Mouse (Mus musculus): ENCODE measurements around the gene Wscd2. TPM values are rescaled to one million over a fixed set of nuclear protein-coding genes. Genes with fewer than 3 reads are reported as not detected.
A peak's percentile ranks its signal among the peaks of the same experiment; 100 is the strongest.

Wscd2 gene
- polyA plus RNA-seq, 1 experiment from 2014 or later, result 9.2 TPM

DNA sequence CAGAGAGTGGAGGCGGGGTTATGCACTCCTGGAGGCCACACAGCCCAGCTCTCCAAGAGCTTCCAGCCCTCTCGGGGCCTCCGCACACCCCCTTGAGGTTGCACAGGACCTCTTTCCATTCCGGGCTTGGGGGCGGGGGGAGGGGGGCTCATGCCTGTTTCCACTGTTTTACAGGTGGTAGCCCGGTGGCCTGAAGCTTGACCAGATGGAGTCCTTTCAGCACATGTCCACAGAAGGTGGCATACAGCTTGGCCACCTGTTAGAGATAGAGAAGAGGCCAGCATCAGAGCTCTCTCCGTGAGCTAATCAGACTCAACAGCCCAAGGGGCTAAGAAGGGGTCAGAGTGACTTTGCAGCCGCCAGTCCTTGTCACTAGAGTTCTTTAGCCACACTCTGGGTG is 60.1 kb downstream of the Wscd2 start:
- peaks cover 39% of the 10 kb centered on the region for H3K27me3 ChIP-seq (ENCODE audit: low read depth, poor library complexity, severe bottlenecking)
- no peak overlapping the region for H3K4me3 ChIP-seq
- no peak for DNase-seq (ENCODE audit: low spot score)
- H3K27ac ChIP-seq (replicated peaks), result no peak overlapping the region
- WGBS, result 73% methylated on average over 8 of the region's 8 CpGs
- H3K36me3 ChIP-seq, result no peaks in the 10 kb centered on the region
- H3K4me1 ChIP-seq, result peaks cover 35% of the 10 kb centered on the region
- no peaks in the 10 kb centered on the region for H3K9me3 ChIP-seq (replicated peaks)

DNA sequence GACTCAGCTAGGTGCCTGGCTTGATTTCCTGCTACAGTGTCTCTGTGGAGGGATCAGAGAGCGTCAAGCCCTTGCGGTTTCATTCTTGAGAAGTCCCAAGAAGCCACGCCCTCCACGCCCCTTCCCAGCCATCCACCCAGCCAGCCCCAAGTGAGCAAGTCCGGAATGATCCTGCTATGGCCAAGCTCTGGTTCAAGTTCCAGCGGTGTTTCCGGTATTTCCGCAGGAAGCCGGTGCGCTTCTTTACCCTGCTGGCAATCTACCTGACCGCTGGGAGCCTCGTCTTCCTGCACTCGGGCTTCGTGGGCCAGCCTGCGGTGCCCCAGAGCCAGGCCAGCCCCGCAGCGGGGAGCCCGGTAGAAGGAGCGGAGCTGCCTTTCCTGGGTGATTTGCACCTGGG is 60.6 kb downstream of the Wscd2 start:
- H3K4me1 ChIP-seq, result peaks cover 35% of the 10 kb centered on the region
- no peaks in the 10 kb centered on the region for H3K36me3 ChIP-seq
- H3K27me3 ChIP-seq (ENCODE audit: low read depth, poor library complexity, severe bottlenecking), result peaks cover 39% of the 10 kb centered on the region
- H3K4me3 ChIP-seq, result no peak overlapping the region
- peak overlapping the region; percentile 17; the same call in 1 of the 2 replicates for H3K27ac ChIP-seq (replicated peaks)
- WGBS, result 28% methylated on average over 19 of the region's 19 CpGs
- DNase-seq (ENCODE audit: low spot score), result no peak
- no peaks in the 10 kb centered on the region for H3K9me3 ChIP-seq (replicated peaks)

DNA sequence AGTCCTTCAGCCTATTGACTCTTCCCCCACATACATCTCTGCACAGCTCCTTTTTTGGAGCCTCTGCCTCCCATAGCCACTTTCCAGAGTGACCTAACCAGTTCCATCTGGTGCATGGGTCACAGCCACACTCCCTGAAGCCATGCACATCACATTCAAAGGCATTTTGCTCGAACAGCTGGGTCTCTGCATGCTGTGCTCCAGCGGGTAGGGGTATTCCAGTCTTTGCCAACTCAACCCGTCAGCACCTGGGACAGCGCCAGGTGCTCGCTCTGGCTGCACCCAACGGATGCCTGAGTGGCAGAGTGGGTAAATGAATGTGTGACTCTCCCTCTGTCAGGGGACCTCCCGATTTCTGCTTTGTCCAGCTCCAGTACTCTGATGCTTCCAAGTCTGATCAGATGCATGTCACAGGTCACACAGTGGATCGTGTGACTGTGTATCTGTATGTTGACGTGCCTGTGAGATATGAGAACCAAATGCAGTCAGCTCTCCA is 63.3 kb downstream of the Wscd2 start:
- Histone ChIP-seq H3K9me3 (replicated peaks) (no peaks in the 10 kb centered on the region), H3K27me3 (ENCODE audit: low read depth, poor library complexity, severe bottlenecking) (peaks cover 39% of the 10 kb centered on the region), H3K27ac (replicated peaks) (no peak overlapping the region), H3K4me1 (peaks cover 40% of the 10 kb centered on the region), H3K36me3 (no peaks in the 10 kb centered on the region), H3K4me3 (no peak overlapping the region)
- WGBS, result 15% methylated on average over 9 of the region's 9 CpGs
- peak; percentile 47 for DNase-seq (ENCODE audit: low spot score)

DNA sequence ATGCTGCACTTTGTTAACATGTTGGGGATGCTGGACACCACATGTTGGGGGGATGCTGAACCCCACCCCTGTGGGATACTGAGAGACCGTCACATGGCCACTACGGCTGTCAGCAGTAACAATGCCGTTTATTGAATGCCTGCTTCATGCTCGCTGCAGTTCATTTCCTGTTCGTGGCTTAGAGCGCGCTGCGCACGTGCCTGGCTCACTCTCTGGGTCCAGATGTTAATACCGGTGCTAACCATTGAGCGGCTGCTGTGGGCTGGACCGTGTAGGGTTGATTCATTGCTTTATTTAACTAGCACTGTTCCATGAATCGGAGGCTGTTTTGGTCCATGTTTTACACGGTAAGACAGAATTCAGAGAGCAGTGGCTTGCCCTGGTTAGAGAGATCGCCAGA is 64.0 kb downstream of the Wscd2 start:
- Histone ChIP-seq H3K4me1 (peaks cover 40% of the 10 kb centered on the region), H3K4me3 (no peak overlapping the region), H3K27me3 (ENCODE audit: low read depth, poor library complexity, severe bottlenecking) (peaks cover 39% of the 10 kb centered on the region), H3K9me3 (replicated peaks) (no peaks in the 10 kb centered on the region), H3K36me3 (no peaks in the 10 kb centered on the region), H3K27ac (replicated peaks) (no peak overlapping the region)
- DNase-seq (ENCODE audit: low spot score), result no peak
- 83% methylated on average over 15 of the region's 15 CpGs for WGBS

DNA sequence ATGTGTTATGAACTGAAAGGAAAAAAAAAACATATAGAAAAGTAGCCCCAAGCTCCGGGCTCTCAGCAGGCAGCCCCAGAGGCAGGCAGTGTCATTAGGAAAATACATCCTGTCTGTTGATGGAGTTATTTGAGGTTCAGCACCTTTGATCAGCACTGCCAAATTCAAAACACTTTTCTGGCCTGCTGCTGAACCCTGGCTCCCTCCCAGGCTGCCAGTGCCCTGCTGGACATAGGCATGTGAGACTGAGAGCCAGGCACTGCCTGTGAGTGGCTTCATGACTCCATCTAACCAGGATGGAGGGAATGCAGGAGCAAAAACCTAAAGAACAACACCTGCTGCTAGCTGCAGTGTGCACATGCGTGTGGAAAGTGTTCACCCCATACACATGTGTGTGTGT is 64.4 kb downstream of the Wscd2 start:
- H3K4me3 ChIP-seq, result no peak overlapping the region
- H3K36me3 ChIP-seq, result no peaks in the 10 kb centered on the region
- DNase-seq (ENCODE audit: low spot score), result no peak
- H3K27ac ChIP-seq (replicated peaks), result no peak overlapping the region
- WGBS, result 78% methylated on average over 2 of the region's 2 CpGs
- no peaks in the 10 kb centered on the region for H3K9me3 ChIP-seq (replicated peaks)
- H3K27me3 ChIP-seq (ENCODE audit: low read depth, poor library complexity, severe bottlenecking), result peaks cover 39% of the 10 kb centered on the region
- H3K4me1 ChIP-seq, result peaks cover 40% of the 10 kb centered on the region

DNA sequence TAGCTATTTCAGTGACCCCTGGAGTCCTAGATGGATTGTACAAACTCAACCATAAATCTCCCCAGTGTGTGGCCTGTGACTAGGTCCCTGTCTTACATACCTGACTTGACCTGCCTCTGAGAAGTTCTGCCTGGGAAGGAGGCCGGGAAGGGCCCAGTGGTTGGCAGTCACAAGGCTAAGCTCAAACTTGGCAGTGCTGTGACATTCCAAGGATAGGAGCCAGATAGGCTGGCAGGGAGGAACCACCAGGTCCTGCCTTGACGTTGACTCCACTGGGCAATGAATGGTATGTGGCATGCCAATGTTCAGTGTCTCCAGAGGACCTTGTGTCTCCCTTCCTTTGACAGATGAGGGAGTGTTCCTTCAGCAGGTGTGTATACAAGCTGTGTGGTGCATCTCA is 65.6 kb downstream of the Wscd2 start:
- Histone ChIP-seq H3K27ac (replicated peaks) (no peak overlapping the region), H3K27me3 (ENCODE audit: low read depth, poor library complexity, severe bottlenecking) (peaks cover 31% of the 10 kb centered on the region), H3K4me1 (peaks cover 32% of the 10 kb centered on the region), H3K4me3 (no peak overlapping the region), H3K36me3 (no peaks in the 10 kb centered on the region), H3K9me3 (replicated peaks) (no peaks in the 10 kb centered on the region)
- 70% methylated on average over 2 of the region's 2 CpGs for WGBS
- no peak for DNase-seq (ENCODE audit: low spot score)

DNA sequence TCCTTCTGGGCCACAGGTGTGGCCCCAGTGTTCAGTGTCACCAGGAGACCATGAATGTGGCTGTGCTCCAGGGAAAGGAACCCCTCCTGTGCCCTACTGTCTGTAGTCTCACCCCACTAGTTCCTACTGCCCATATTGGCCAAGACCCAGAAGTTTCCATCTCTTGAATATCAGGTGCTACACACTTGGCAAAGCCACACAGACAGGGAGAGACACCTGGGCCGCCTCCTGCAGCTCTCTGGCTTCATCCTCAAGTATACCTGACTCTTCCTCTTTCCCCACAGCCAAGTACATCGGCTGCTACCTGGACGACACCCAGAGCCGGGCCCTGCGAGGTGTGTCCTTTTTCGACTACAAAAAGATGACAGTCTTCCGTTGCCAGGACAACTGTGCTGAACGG is 67.9 kb downstream of the Wscd2 start:
- DNase-seq (ENCODE audit: low spot score), result no peak
- Histone ChIP-seq H3K36me3 (peaks cover 4% of the 10 kb centered on the region; the same call in 1 of the 2 replicates), H3K9me3 (replicated peaks) (no peaks in the 10 kb centered on the region), H3K4me1 (peaks cover 12% of the 10 kb centered on the region; the same call in 1 of the 2 replicates), H3K4me3 (no peak overlapping the region), H3K27me3 (ENCODE audit: low read depth, poor library complexity, severe bottlenecking) (0 out of 2 replicates have a peak, but pooled peaks cover 10% of the 10 kb centered on the region), H3K27ac (replicated peaks) (no peak overlapping the region)
- 91% methylated on average over 8 of the region's 8 CpGs for WGBS

DNA sequence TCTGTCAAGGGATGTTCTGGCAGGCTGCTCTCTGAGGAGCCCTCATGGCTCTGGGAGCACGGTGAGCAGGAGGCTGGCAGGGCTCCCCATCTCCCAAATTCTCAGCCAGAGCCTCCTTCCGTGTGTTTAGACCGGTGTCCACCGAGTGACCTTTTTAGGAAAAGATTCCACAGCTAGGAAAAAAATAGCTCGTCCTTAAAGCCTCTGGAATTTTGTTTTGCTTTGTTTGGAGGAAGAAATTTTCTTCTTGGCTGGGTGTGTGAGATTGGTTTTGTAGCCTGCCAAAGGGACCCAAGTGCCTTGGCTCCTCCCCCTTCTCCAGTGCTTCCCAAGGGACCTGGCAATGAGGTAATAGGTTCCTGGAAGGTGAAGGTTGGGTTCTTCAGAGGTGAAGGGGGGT is 69.5 kb downstream of the Wscd2 start:
- no peak overlapping the region for H3K27ac ChIP-seq (replicated peaks)
- no peak overlapping the region for H3K4me3 ChIP-seq
- H3K9me3 ChIP-seq (replicated peaks), result no peaks in the 10 kb centered on the region
- H3K27me3 ChIP-seq (ENCODE audit: low read depth, poor library complexity, severe bottlenecking), result no peaks in the 10 kb centered on the region
- WGBS, result 84% methylated on average over 5 of the region's 5 CpGs
- peaks cover 4% of the 10 kb centered on the region; the same call in 1 of the 2 replicates for H3K36me3 ChIP-seq
- DNase-seq (ENCODE audit: low spot score), result no peak
- H3K4me1 ChIP-seq, result 0 out of 2 replicates have a peak, but pooled peaks cover 5% of the 10 kb centered on the region

DNA sequence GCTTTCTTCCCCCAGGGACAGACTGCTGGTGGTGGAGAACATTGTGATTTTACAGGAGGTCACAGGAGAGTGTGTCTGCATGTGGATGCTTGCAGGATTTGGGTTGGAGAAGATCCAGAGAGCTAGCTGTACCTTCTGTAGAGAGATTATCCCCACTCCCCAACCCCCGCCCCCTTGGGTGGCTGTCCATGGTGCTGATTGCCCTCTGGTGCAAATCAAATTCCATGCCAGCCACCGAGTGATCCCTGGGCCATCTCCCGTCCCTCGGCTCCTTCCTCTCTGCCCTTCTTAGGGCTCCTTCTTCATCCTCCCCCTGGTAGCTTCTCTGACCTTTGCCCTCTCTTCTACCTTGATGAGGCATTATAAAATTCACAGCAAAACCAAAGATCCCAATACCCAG is 74.3 kb downstream of the Wscd2 start:
- Histone ChIP-seq H3K4me3 (no peak overlapping the region), H3K4me1 (no peaks in the 10 kb centered on the region), H3K9me3 (replicated peaks) (no peaks in the 10 kb centered on the region), H3K27ac (replicated peaks) (no peak overlapping the region), H3K36me3 (peaks cover 4% of the 10 kb centered on the region; the same call in 1 of the 2 replicates), H3K27me3 (ENCODE audit: low read depth, poor library complexity, severe bottlenecking) (no peaks in the 10 kb centered on the region)
- WGBS, result 37% methylated on average over 4 of the region's 4 CpGs
- DNase-seq (ENCODE audit: low spot score), result no peak

DNA sequence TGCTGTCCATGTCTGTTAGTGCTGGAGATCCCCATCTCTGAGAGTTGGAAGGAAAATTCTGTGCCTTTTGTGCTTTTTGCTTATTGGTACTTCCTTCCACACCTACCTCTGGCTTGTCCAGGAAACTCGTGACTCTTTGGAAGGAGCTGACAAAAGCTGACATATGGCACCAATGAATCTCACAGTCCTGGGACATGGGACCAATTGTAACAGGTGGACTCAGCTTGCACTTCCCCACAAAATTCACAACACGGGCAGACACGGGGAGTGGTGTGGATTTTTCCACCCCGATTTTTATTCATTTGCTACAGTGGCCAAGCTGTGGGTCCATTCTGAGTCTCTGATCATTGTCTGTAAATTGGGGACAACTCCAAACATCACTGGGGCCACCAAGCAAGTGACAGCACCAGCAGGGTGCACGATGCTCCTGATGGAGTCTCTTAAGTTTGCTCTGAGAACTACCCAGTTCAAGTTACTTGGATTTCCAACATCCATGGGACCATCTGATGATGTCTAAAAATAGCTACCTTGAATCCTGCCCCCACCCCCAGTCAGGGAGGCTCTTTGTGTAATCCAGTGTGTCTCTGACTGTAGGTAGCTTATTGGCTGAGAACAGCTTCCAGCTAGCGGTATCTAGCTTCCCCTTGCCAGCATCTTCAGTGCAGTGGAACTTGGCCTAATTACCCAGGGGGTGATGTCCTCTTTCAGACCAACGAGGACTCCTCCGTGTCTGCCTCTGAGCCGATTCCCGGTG is 75.1 kb downstream of the Wscd2 start:
- H3K9me3 ChIP-seq (replicated peaks), result no peaks in the 10 kb centered on the region
- DNase-seq (ENCODE audit: low spot score), result no peak
- H3K36me3 ChIP-seq, result peaks cover 4% of the 10 kb centered on the region; the same call in 1 of the 2 replicates
- H3K27ac ChIP-seq (replicated peaks), result no peak overlapping the region
- H3K4me3 ChIP-seq, result no peak overlapping the region
- WGBS, result 82% methylated on average over 10 of the region's 10 CpGs
- H3K4me1 ChIP-seq, result no peaks in the 10 kb centered on the region
- H3K27me3 ChIP-seq (ENCODE audit: low read depth, poor library complexity, severe bottlenecking), result no peaks in the 10 kb centered on the region

DNA sequence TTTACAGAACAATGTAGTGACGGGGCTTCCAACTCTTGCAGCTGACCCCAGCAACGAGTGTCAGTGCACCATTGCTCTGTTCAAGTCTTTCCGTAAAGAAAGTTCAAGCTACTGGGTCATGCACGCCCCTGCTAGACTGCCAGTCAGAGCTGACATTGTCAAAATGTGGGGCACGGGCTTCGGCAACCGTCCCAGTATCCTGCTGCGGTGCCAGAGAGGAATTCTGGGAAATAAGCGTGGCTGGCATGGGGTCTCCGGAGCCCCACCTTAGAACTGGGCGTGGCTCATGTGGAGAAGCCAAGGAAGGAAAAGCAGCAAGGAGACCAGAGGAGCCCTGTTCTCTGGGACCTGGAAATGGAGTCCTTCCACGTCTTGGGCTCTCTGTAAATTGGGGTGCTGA is 75.7 kb downstream of the Wscd2 start:
- Histone ChIP-seq H3K36me3 (peaks cover 4% of the 10 kb centered on the region; the same call in 1 of the 2 replicates), H3K4me1 (0 out of 2 replicates have a peak, but pooled peaks cover 3% of the 10 kb centered on the region), H3K4me3 (no peak overlapping the region), H3K9me3 (replicated peaks) (no peaks in the 10 kb centered on the region), H3K27me3 (ENCODE audit: low read depth, poor library complexity, severe bottlenecking) (no peaks in the 10 kb centered on the region), H3K27ac (replicated peaks) (no peak overlapping the region)
- DNase-seq (ENCODE audit: low spot score), result no peak
- 76% methylated on average over 12 of the region's 12 CpGs for WGBS

DNA sequence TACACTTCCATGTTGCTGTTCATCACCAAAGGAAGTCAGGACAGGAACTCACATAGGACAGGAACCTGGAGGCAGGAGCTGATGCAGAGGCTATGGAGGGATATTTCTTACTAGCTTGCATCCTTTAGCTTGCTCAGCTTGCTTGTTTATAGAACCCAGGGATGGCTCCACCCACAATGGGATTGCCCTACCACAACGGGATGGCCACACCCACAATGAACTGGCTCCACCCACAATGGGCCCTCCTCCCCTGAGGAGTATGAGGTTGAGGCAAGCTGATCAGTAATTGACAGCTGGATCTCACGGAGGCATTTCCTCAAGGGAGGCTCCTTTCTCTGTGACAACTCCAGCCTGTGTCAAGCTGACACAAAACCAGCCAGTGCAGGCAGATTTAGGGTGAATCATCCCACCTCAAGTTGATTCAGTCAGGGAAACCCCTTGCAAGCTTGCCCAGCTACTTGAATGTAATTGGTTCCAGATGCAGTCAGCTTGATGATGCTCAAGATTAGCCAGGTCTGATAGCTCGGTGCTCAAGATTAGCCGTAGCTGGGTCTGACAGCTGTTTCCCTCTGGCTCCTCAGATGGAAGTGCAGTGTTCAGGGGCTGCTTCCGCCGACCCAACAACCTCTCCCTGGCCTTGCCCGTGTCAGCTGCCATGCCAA is 80.1 kb downstream of the Wscd2 start:
- Histone ChIP-seq H3K27me3 (ENCODE audit: low read depth, poor library complexity, severe bottlenecking) (no peaks in the 10 kb centered on the region), H3K4me1 (peaks cover 6% of the 10 kb centered on the region; the same call in 1 of the 2 replicates), H3K9me3 (replicated peaks) (no peaks in the 10 kb centered on the region), H3K4me3 (no peak overlapping the region), H3K36me3 (0 out of 2 replicates have a peak, but pooled peaks cover 3% of the 10 kb centered on the region), H3K27ac (replicated peaks) (no peak overlapping the region)
- 69% methylated on average over 7 of the region's 7 CpGs for WGBS
- DNase-seq (ENCODE audit: low spot score), result no peak

DNA sequence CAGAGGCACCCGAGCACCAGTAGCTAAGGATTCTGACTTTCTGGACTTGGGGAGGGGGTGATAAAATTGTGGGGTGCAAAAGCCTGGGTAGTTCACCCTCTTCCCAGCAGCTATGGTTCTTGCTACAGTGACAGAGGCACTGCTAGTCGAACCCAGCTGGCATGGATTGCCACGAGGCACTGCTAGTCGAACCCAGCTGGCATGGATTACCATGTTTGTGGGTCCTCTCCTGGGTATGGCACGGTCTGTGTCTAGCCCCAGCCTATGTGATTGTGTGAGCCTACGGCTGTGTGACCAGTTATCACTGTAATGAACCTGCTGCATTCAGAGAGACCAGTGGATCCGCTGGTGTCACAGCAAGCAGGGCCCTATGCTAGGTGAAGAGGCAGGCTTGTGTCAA is 87.4 kb downstream of the Wscd2 start:
- H3K4me3 ChIP-seq, result no peak overlapping the region
- WGBS, result 84% methylated on average over 7 of the region's 7 CpGs
- no peaks in the 10 kb centered on the region for H3K27me3 ChIP-seq (ENCODE audit: low read depth, poor library complexity, severe bottlenecking)
- 0 out of 2 replicates have a peak, but pooled peaks cover 3% of the 10 kb centered on the region for H3K36me3 ChIP-seq
- no peak for DNase-seq (ENCODE audit: low spot score)
- 0 out of 2 replicates have a peak, but pooled peaks cover 12% of the 10 kb centered on the region for H3K4me1 ChIP-seq
- no peaks in the 10 kb centered on the region for H3K9me3 ChIP-seq (replicated peaks)
- H3K27ac ChIP-seq (replicated peaks), result 0 out of 2 replicates have a peak overlapping the region, but pooled peaks have one; percentile 17
